Mouse (Mus musculus) cerebellum, adult 9-10 months (tissue): ENCODE measurements around the gene Zdhhc17.

Source experiments
- DNase-seq: peaks from one replicate; pipeline ENCODE4 v3.0.0; 2022

The Zdhhc17 gene

DNA sequence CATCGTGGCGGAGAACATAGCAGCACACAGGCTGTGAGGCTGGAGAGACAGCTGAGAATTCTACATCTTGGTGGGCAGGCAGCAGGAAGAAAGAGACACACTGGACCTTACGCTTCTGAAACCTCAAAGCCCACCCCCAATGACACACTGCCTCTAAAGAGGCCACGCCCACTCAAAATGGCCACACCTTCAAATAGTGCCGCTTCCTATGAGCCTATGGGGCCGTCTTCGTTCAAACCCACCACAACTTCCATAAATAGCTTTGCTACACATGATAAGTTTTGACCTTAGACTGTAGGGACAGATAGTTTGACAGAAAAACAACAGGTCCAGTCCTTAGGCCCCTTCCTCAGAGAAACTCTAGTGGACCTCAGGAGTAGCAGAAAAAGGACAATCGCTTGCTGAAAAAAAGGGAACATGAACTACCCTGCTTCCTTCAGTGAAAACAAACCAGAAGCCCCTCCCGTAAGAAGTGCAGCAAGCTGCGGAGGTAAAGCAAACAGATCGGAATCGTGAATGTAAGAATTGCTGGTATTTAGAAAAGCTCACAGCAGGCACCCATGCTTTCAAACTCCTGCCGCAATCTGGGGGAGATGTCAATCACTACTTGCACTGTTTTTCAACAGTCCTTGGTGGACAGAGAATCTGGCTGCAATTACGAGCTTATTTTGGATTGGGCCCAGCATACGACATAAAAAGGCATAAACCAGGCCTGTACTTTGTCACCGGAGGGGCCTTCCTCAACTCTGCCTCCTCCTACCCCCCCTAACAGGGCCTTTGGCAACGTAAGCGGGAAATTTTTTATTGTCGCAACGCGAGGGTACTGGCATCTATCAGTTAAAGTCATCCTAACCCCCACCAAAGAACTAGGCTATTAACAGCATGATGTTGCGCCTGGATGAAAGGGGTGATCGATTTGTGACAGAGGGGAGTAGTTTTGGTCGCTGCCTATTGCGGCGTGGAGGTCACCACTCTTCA is 91.2 kb downstream of the Zdhhc17 start:
- DNase-seq: no peak

DNA sequence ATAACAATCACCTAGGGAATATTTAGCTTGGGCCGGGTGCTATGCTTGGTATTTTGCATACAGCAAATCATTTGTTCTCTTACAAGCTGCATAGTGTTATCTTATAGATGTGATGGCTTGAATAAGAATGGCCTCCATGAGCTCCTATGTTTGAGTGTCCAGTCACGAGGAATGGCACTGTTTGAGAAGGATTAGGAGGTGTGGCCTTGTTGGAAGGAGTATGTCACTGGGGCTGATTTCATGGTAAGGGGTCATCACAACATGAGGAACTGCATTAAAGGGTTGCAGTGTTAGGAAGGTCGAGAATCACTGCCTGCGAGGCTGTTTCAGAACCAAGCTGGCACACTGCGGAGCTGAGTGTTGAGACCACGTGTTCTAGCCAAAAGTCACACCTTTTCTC is 92.4 kb downstream of the Zdhhc17 start:
- DNase-seq: no peak

DNA sequence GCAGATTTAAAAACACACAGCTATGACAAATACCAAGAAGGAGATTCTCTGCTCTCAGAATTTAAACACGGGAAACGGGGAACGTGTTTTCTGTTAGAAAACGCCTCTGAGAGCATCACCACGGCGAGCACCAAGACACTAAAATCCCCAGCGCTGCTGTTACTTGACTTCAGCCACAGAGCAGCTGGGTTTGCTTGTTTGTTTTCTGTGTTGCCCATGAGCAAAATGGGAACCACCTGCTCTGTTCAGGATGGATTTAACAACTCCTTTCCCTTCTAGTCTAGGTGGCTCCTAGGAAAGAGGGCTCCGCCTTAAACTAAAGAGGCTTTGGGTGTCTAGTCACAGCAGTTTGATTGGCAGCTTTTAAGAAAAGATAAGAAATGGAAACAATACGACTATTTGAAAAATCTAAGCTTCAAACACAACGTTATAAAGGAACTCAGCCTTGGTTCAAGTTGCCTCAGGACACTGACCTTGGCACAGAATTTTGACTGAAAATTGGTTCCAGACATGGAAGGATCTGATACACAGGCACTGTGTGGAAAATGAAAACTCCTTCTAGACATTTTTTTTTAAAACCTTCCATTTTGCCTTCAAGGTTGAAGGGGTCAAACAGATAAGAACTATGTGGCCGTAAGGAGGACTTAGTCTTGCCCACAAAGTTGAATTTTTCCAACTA is 93.1 kb downstream of the Zdhhc17 start:
- no peak for DNase-seq

DNA sequence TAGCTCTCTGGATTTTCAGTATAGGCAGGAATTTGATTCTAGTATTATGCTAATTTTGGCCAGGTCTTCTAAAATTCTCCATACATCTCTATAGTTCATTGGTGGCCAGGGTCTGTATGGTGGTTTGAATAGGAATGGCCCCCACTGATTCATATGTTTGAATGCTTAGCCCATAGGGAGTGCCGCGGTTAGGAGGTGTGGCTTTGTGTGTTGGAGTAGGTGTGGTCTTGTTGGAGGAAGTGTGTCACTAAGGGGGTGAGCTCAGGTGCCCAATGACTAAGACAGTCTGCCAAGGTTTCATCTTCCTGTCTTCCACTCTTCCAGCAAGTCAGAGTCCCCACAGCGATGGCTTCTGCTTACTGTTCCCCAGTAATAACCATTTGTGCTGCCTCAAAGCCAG is 106.1 kb downstream of the Zdhhc17 start:
- DNase-seq: no peak

DNA sequence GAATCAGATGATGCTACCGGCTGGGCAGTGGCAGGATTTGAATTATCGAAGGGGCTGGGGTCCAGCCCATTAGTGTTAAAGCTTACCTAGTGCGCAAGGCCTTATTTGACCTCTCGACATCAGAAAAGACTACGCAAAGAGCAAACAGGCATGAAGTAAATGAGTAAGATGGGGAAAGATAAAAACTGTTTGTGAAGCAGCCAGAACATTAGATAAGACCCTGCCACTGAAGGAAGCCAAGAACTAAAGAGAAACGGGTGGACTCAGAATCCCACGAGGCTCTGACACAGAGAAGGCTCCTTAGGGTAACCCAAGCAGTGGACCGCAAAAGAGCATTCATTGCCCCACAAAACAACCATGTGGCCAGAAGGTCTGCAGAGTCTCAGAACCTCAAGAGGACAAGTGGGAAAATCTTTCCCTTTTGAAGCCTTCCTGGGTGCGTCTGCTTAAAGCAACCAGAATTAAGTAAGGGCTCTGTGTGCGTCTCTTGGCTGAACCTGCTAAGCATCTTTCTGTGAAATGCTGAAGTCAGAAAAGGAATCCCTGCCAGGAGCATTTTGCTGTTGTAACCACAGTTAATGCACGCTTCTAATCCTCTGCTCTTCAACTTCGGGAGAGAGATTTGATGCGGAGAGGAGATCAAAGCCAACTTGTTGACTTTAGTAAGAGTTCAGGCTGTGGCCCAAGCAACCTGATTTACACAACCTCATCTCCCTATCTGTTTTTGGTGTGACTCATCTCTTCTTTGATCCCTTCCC is 110.0 kb downstream of the Zdhhc17 start:
- DNase-seq: no peak
